In genomic region chr13:34814161-34815056, GRCm38 (mm10) we compare ENCODE assay signal across 8 mouse cellular contexts.
DNase-seq lines count a peak whose midpoint lies in the region; ATAC-seq lines count a peak whose summit lies in the region.

No protein-coding gene starts in this region.

- H3K4me3 ChIP-seq in midbrain, embryonic 11.5 days (ENCODE audit: low read depth, low read length): no peak overlapping the region

- H3K4me2 ChIP-seq in midbrain, embryonic 11.5 days: peak overlapping the region; percentile 17; the same call in 1 of the 2 replicates

- peak; percentile 96 for ATAC-seq in midbrain, embryonic 11.5 days (ENCODE audit: low FRiP score)

- DNase-seq in cerebellum, adult 9-11 months: peak; percentile 5
- DNase-seq in cerebellum, adult 18-20 months: no peak
- peak; percentile 59 for DNase-seq in adipocyte (ENCODE audit: low spot score)
- peak; percentile 34 for DNase-seq in gastrocnemius, postnatal 25 days
- DNase-seq in layer of hippocampus, postnatal 10 days (ENCODE audit: low spot score in 2 of 2): peak; percentile 63 to 67
- peak; percentile 97 for DNase-seq in midbrain, embryonic 11.5 days (ENCODE audit: low spot score, missing footprints)
- DNase-seq in yolk sac, embryonic 10.5 days (ENCODE audit: low spot score): peak; percentile 13
- no peak for DNase-seq in testis, postnatal 10 days (ENCODE audit: low spot score)

- H3K4me1 ChIP-seq in midbrain, embryonic 11.5 days (ENCODE audit: control insufficient read depth, insufficient read depth, low read length): peaks cover 21% of the 10 kb centered on the region

- no peaks in the 10 kb centered on the region for H3K36me3 ChIP-seq in midbrain, embryonic 11.5 days (ENCODE audit: control insufficient read depth, insufficient read depth, low read length)

- peak overlapping the region; percentile 29 for H3K9ac ChIP-seq in midbrain, embryonic 11.5 days (ENCODE audit: low read length)

- no peaks in the 10 kb centered on the region for H3K27me3 ChIP-seq in midbrain, embryonic 11.5 days (ENCODE audit: control insufficient read depth, insufficient read depth, low read length)

- H3K9me3 ChIP-seq in midbrain, embryonic 11.5 days (ENCODE audit: control insufficient read depth, low read length): peaks cover 10% of the 10 kb centered on the region

- peak overlapping the region; percentile 97 for H3K27ac ChIP-seq in midbrain, embryonic 11.5 days (ENCODE audit: low read depth, low read length)

- 14% methylated on average over 18 of the region's 18 CpGs for WGBS in midbrain, embryonic 11.5 days

Comparison
In these comparisons a context has a peak if more than half of its experiments do, and no peak if none do; other contexts are left out.
1. DNase-seq: peak in cerebellum, adult 9-11 months (single experiment), adipocyte (single experiment), gastrocnemius, postnatal 25 days (single experiment), layer of hippocampus, postnatal 10 days (2 of 2), midbrain, embryonic 11.5 days (single experiment) and yolk sac, embryonic 10.5 days (single experiment); none in cerebellum, adult 18-20 months (0 of 2) and testis, postnatal 10 days (single experiment).